Mouse (Mus musculus) erythroblast, embryonic 14.5 days (primary cell): ENCODE measurements at regions not wholly inside any gene's neighbourhood (a gene's known extent, or its start where the extent isn't known, plus 50 kb on each side); places are given as distances from the start of the nearest gene placed in this dataset.

Source experiments
- GATA1 ChIP-seq: IDR thresholded peaks from 2 replicates; pipeline ENCODE4 v1.6.1; 2012; ENCODE audit warnings: low read length, inconsistent platforms, mixed read lengths
- TAL1 ChIP-seq: IDR thresholded peaks from 3 replicates; pipeline ENCODE4 v1.6.1; 2012; ENCODE audit warnings: low read length, inconsistent platforms, mixed read lengths

GRCm38 (mm10) chr12:28999963-29000451, 248.4 kb downstream of the Eipr1 start:
- TF ChIP-seq GATA1, result no peak
- TF ChIP-seq TAL1, result no peak
